Mouse (Mus musculus): ENCODE data around the gene Rhbdl3. TPM values are rescaled to one million over a fixed set of nuclear protein-coding genes. Genes with fewer than 3 reads are reported as not detected.
A peak's percentile ranks its signal among the peaks of the same experiment; 100 is the strongest.

Gene Rhbdl3
- 12.2 and 13.5 TPM in 2 replicates for polyA plus RNA-seq (2015; fragmentation: Nextera tagmentation; extraction: Ambion mirVana)

GRCm38 (mm10) chr11:80300551-80301315 is at the start of gene Rhbdl3:
Rhbdl3 (plus strand) TSS chr11:80300912.
- Histone ChIP-seq H3K36me3 (ENCODE audit: control insufficient read depth, insufficient read depth) (no peaks in the 10 kb centered on the region), H3K4me2 (ENCODE audit: low read length) (peak within 1 kb of the TSS; percentile 93), H3K27me3 (replicated peaks; ENCODE audit: control insufficient read depth, insufficient read depth, low read length) (no peaks in the 10 kb centered on the region), H3K4me3 (replicated peaks; ENCODE audit: low read length) (peak within 1 kb of the TSS; percentile 78), H3K27ac (ENCODE audit: low read length) (peak within 1 kb of the TSS; percentile 74), H3K9me3 (ENCODE audit: control insufficient read depth, low read length) (no peaks in the 10 kb centered on the region), H3K9ac (replicated peaks; ENCODE audit: low read depth, low read length) (peak within 1 kb of the TSS; percentile 77), H3K4me1 (replicated peaks; ENCODE audit: control insufficient read depth, insufficient read depth, low read length) (peaks cover 45% of the 10 kb centered on the region)
- ATAC-seq: peak; percentile 66
- under 1% methylated on average over 69 of the region's 81 CpGs for WGBS

GRCm38 (mm10) chr11:80264137-80264536 is 36.6 kb upstream of the Rhbdl3 start:
- Histone ChIP-seq H3K9ac (replicated peaks; ENCODE audit: low read depth, low read length) (no peak overlapping the region), H3K4me1 (replicated peaks; ENCODE audit: control insufficient read depth, insufficient read depth, low read length) (no peaks in the 10 kb centered on the region), H3K36me3 (ENCODE audit: control insufficient read depth, insufficient read depth) (0 out of 2 replicates have a peak, but pooled peaks cover 2% of the 10 kb centered on the region), H3K4me3 (replicated peaks; ENCODE audit: low read length) (no peak overlapping the region), H3K9me3 (ENCODE audit: control insufficient read depth, low read length) (no peaks in the 10 kb centered on the region), H3K27me3 (replicated peaks; ENCODE audit: control insufficient read depth, insufficient read depth, low read length) (no peaks in the 10 kb centered on the region), H3K4me2 (ENCODE audit: low read length) (no peak overlapping the region), H3K27ac (ENCODE audit: low read length) (no peak overlapping the region)
- WGBS: 91% methylated on average over 8 of the region's 8 CpGs
- no peak for ATAC-seq

GRCm38 (mm10) chr11:80271096-80271495 is 29.6 kb upstream of the Rhbdl3 start:
- no peak overlapping the region for H3K9ac ChIP-seq (replicated peaks; ENCODE audit: low read depth, low read length)
- 81% methylated on average over 5 of the region's 5 CpGs for WGBS
- H3K9me3 ChIP-seq (ENCODE audit: control insufficient read depth, low read length): no peaks in the 10 kb centered on the region
- H3K27me3 ChIP-seq (replicated peaks; ENCODE audit: control insufficient read depth, insufficient read depth, low read length): no peaks in the 10 kb centered on the region
- no peak overlapping the region for H3K4me3 ChIP-seq (replicated peaks; ENCODE audit: low read length)
- H3K27ac ChIP-seq (ENCODE audit: low read length): no peak overlapping the region
- ATAC-seq: no peak
- no peaks in the 10 kb centered on the region for H3K36me3 ChIP-seq (ENCODE audit: control insufficient read depth, insufficient read depth)
- H3K4me1 ChIP-seq (replicated peaks; ENCODE audit: control insufficient read depth, insufficient read depth, low read length): no peaks in the 10 kb centered on the region
- H3K4me2 ChIP-seq (ENCODE audit: low read length): no peak overlapping the region

GRCm38 (mm10) chr11:80275011-80275410 is 25.7 kb upstream of the Rhbdl3 start:
- WGBS: 62% methylated on average over 3 of the region's 3 CpGs
- Histone ChIP-seq H3K9ac (replicated peaks; ENCODE audit: low read depth, low read length) (no peak overlapping the region), H3K27ac (ENCODE audit: low read length) (no peak overlapping the region), H3K4me2 (ENCODE audit: low read length) (no peak overlapping the region), H3K9me3 (ENCODE audit: control insufficient read depth, low read length) (no peaks in the 10 kb centered on the region), H3K4me3 (replicated peaks; ENCODE audit: low read length) (no peak overlapping the region), H3K4me1 (replicated peaks; ENCODE audit: control insufficient read depth, insufficient read depth, low read length) (no peaks in the 10 kb centered on the region), H3K36me3 (ENCODE audit: control insufficient read depth, insufficient read depth) (no peaks in the 10 kb centered on the region), H3K27me3 (replicated peaks; ENCODE audit: control insufficient read depth, insufficient read depth, low read length) (no peaks in the 10 kb centered on the region)
- ATAC-seq: no peak

- H3K9ac ChIP-seq (replicated peaks; ENCODE audit: low read depth, low read length): no peak overlapping the region
- H3K36me3 ChIP-seq (ENCODE audit: control insufficient read depth, insufficient read depth): no peaks in the 10 kb centered on the region
- no peak for ATAC-seq
Measured at GRCm38 (mm10) chr11:80278054-80278453, 22.7 kb upstream of the Rhbdl3 start.

GRCm38 (mm10) chr11:80283786-80284185 is 16.9 kb upstream of the Rhbdl3 start:
- no peaks in the 10 kb centered on the region for H3K36me3 ChIP-seq (ENCODE audit: control insufficient read depth, insufficient read depth)
- no peak for ATAC-seq
- H3K27me3 ChIP-seq (replicated peaks; ENCODE audit: control insufficient read depth, insufficient read depth, low read length): no peaks in the 10 kb centered on the region
- no peak overlapping the region for H3K4me2 ChIP-seq (ENCODE audit: low read length)
- H3K9me3 ChIP-seq (ENCODE audit: control insufficient read depth, low read length): no peaks in the 10 kb centered on the region
- H3K4me3 ChIP-seq (replicated peaks; ENCODE audit: low read length): no peak overlapping the region
- 83% methylated on average over 3 of the region's 3 CpGs for WGBS
- H3K4me1 ChIP-seq (replicated peaks; ENCODE audit: control insufficient read depth, insufficient read depth, low read length): no peaks in the 10 kb centered on the region
- H3K27ac ChIP-seq (ENCODE audit: low read length): no peak overlapping the region
- no peak overlapping the region for H3K9ac ChIP-seq (replicated peaks; ENCODE audit: low read depth, low read length)

More at GRCm38 (mm10) chr11:80278054-80278453, 22.7 kb upstream of the Rhbdl3 start:
- no peak overlapping the region for H3K4me2 ChIP-seq (ENCODE audit: low read length)
- no peaks in the 10 kb centered on the region for H3K27me3 ChIP-seq (replicated peaks; ENCODE audit: control insufficient read depth, insufficient read depth, low read length)
- no peaks in the 10 kb centered on the region for H3K9me3 ChIP-seq (ENCODE audit: control insufficient read depth, low read length)
- H3K4me1 ChIP-seq (replicated peaks; ENCODE audit: control insufficient read depth, insufficient read depth, low read length): no peaks in the 10 kb centered on the region
- WGBS: 66% methylated on average over 2 of the region's 2 CpGs
- no peak overlapping the region for H3K27ac ChIP-seq (ENCODE audit: low read length)
- H3K4me3 ChIP-seq (replicated peaks; ENCODE audit: low read length): no peak overlapping the region

- 75% methylated on average over 6 of the region's 6 CpGs for WGBS
- Histone ChIP-seq H3K4me3 (replicated peaks; ENCODE audit: low read length) (no peak overlapping the region), H3K4me2 (ENCODE audit: low read length) (no peak overlapping the region), H3K9me3 (ENCODE audit: control insufficient read depth, low read length) (no peaks in the 10 kb centered on the region), H3K36me3 (ENCODE audit: control insufficient read depth, insufficient read depth) (no peaks in the 10 kb centered on the region), H3K27me3 (replicated peaks; ENCODE audit: control insufficient read depth, insufficient read depth, low read length) (no peaks in the 10 kb centered on the region), H3K9ac (replicated peaks; ENCODE audit: low read depth, low read length) (no peak overlapping the region), H3K27ac (ENCODE audit: low read length) (no peak overlapping the region), H3K4me1 (replicated peaks; ENCODE audit: control insufficient read depth, insufficient read depth, low read length) (peaks cover 2% of the 10 kb centered on the region)
- ATAC-seq: no peak
Measured at GRCm38 (mm10) chr11:80284641-80285040, 16.1 kb upstream of the Rhbdl3 start.

GRCm38 (mm10) chr11:80287150-80287549 is 13.6 kb upstream of the Rhbdl3 start:
- ATAC-seq: no peak
- Histone ChIP-seq H3K27me3 (replicated peaks; ENCODE audit: control insufficient read depth, insufficient read depth, low read length) (no peaks in the 10 kb centered on the region), H3K9me3 (ENCODE audit: control insufficient read depth, low read length) (no peaks in the 10 kb centered on the region), H3K27ac (ENCODE audit: low read length) (no peak overlapping the region), H3K9ac (replicated peaks; ENCODE audit: low read depth, low read length) (no peak overlapping the region), H3K4me1 (replicated peaks; ENCODE audit: control insufficient read depth, insufficient read depth, low read length) (peaks cover 12% of the 10 kb centered on the region), H3K4me3 (replicated peaks; ENCODE audit: low read length) (no peak overlapping the region), H3K4me2 (ENCODE audit: low read length) (no peak overlapping the region), H3K36me3 (ENCODE audit: control insufficient read depth, insufficient read depth) (no peaks in the 10 kb centered on the region)
- 17% methylated on average over 5 of the region's 5 CpGs for WGBS

GRCm38 (mm10) chr11:80289701-80290445 is 10.8 kb upstream of the Rhbdl3 start:
- WGBS: under 1% methylated on average over 23 of the region's 23 CpGs
- H3K4me3 ChIP-seq (replicated peaks; ENCODE audit: low read length): peak overlapping the region; percentile 38
- H3K4me1 ChIP-seq (replicated peaks; ENCODE audit: control insufficient read depth, insufficient read depth, low read length): peaks cover 24% of the 10 kb centered on the region

More at GRCm38 (mm10) chr11:80289701-80290445, 10.8 kb upstream of the Rhbdl3 start:
- H3K9me3 ChIP-seq (ENCODE audit: control insufficient read depth, low read length): no peaks in the 10 kb centered on the region
- peak overlapping the region; percentile 61 for H3K9ac ChIP-seq (replicated peaks; ENCODE audit: low read depth, low read length)
- peak overlapping the region; percentile 74 for H3K27ac ChIP-seq (ENCODE audit: low read length)
- H3K4me2 ChIP-seq (ENCODE audit: low read length): peak overlapping the region; percentile 56
- no peaks in the 10 kb centered on the region for H3K36me3 ChIP-seq (ENCODE audit: control insufficient read depth, insufficient read depth)
- H3K27me3 ChIP-seq (replicated peaks; ENCODE audit: control insufficient read depth, insufficient read depth, low read length): no peaks in the 10 kb centered on the region
- peak; percentile 80 for ATAC-seq

All from forebrain, embryonic 16.5 days (tissue).